Mouse (Mus musculus): ENCODE data around the gene 9530068E07Rik.

GRCm38 (mm10) chr11:52441096-52441495 lies 44.9 kb downstream of the 9530068E07Rik start:
- TF ChIP-seq CTCF (IDR thresholded peaks at IDR 0.05; ENCODE audit: extremely low read depth, insufficient read length, insufficient replicate concordance, low read depth, low read length): no peak
- no peak for TF ChIP-seq POLR2A (IDR thresholded peaks at IDR 0.05; ENCODE audit: low read depth, low read length)
